21 mouse cellular contexts compared by ENCODE assay signal in the genomic region with DNA sequence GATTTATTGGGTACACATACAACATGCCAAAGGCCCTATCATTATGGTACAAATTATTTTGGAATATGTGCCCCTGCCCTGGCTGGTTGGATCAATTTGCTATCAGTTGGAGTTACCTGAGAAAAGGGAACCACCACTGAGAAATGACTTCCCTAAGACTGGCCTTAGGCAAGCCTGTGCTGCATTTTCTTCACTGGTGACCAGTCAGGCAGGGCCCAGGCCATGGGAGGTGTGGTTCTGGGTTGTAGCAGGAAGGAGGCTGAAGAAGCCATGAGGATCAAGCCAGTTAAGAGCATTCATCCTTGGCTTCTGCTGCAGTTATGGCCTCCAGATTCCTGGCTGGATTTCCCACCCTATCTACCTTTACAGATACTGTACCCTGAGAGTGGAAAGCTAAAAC. TPM values are rescaled to one million over a fixed set of nuclear protein-coding genes. Genes with fewer than 3 reads are reported as not detected.
"Had no signal": no experiment of that assay in that cellular context is flagged by ENCODE, and none has a peak within 500 bp of the region (broad histone marks: within the 10 kb centered on the region; RNA-seq: fewer than 3 reads in every experiment).

No protein-coding gene starts in this region.

- DNase-seq: kidney, adult 11 months; kidney, adult 8-10 months; kidney, postnatal 10 days; kidney, postnatal 36 days; lung, adult 18-20 months; lung, postnatal 10 days; right cerebral cortex, adult 18-20 months; right cerebral cortex, postnatal 14 days; right cerebral cortex, postnatal 4 days; thymus, adult 18-20 months; thymus, postnatal 36 days had no signal

- H3K27ac ChIP-seq: intestine, embryonic 15.5 days; kidney, embryonic 15.5 days; liver, embryonic 12.5 days; liver, embryonic 15.5 days; lung, embryonic 15.5 days; midbrain, embryonic 12.5 days had no signal

- ATAC-seq: intestine, embryonic 15.5 days; liver, embryonic 12.5 days; midbrain, embryonic 16.5 days had no signal

- H3K4me3 ChIP-seq: intestine, embryonic 15.5 days; kidney, embryonic 15.5 days; liver, embryonic 12.5 days; liver, embryonic 15.5 days; lung, embryonic 15.5 days; midbrain, embryonic 12.5 days had no signal

RNA-seq across cellular contexts. Expression of gene Ugt1a8, which starts 4.7 kb away (rescaled TPM):
- total RNA-seq: layer of hippocampus, adult 18-20 months; layer of hippocampus, postnatal 14 days; left cerebral cortex, postnatal 25 days had no signal

RNA-seq across cellular contexts. Expression of gene Ugt1a6b, which starts 10.7 kb away (rescaled TPM):
- total RNA-seq: layer of hippocampus, adult 18-20 months; left cerebral cortex, postnatal 25 days had no signal

RNA-seq across cellular contexts. Expression of gene Ugt1a9, which starts 21.7 kb away (rescaled TPM):
- total RNA-seq: layer of hippocampus, adult 18-20 months; layer of hippocampus, postnatal 14 days; left cerebral cortex, postnatal 25 days had no signal

RNA-seq across cellular contexts. Expression of gene Ugt1a10, which starts 37.2 kb away (rescaled TPM):
- total RNA-seq: layer of hippocampus, adult 18-20 months; layer of hippocampus, postnatal 14 days; left cerebral cortex, postnatal 25 days had no signal
